Mouse (Mus musculus): ENCODE data around the gene Atp13a2.

DNA sequence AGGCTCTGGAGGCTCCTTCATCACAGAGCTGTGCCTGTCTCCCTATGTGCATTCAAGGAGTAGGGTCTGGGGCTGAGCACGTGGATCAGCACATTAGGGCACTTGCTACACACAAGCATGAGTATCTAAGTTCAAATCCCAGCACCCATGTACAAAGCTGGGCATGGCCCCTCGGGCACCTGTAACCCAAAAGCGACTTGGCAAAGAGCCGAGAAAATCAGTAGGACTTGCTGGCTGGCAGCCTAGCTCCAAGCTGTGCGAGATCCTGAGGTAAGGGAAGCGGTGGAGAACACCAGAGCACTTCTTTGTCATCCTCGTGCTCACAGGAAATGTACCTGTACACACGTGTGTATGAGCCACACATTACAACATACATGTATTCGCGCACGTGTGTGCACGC lies 65.8 kb downstream of the Atp13a2 start:
- TF ChIP-seq MEF2A (IDR thresholded peaks at IDR 0.05; ENCODE audit: extremely low read depth, insufficient replicate concordance, low read depth, low read length, poor library complexity, severe bottlenecking) (no peak), POLR2A (IDR thresholded peaks at IDR 0.05; ENCODE audit: control insufficient read depth in 1 of 2, insufficient read depth in 1 of 2, low read depth in 1 of 2, low read length in 2 of 2, poor library complexity in 1 of 2) (no peak), TAL1 (IDR thresholded peaks at IDR 0.05; ENCODE audit: low read length) (no peak), USF2 (IDR thresholded peaks at IDR 0.05; ENCODE audit: borderline replicate concordance in 1 of 2, insufficient read depth in 1 of 2, low read depth in 1 of 2, low read length in 2 of 2) (no peak), MXI1 (IDR thresholded peaks at IDR 0.05; ENCODE audit: low read depth, low read length) (no peak), BHLHE40 (IDR thresholded peaks at IDR 0.05; ENCODE audit: borderline replicate concordance, low read depth, low read length) (no peak), MAZ (IDR thresholded peaks at IDR 0.05; ENCODE audit: low read depth, low read length) (no peak), CTCF (IDR thresholded peaks at IDR 0.05 in 2 of 3, conservative IDR thresholded peaks at IDR 0.05 in 1 of 3; ENCODE audit: control insufficient read depth in 1 of 3, insufficient read depth in 1 of 3, low read depth in 2 of 3, low read length in 3 of 3, poor library complexity in 1 of 3, severe bottlenecking in 1 of 3) (no peak), POLR2AphosphoS2 (IDR thresholded peaks at IDR 0.05; ENCODE audit: low read length) (no peak)

All from MEL (cell line).